Mouse (Mus musculus) effector memory CD4-positive, alpha-beta T cell, adult 7 months (primary cell): ENCODE measurements around the gene Katnal1. TPM values are rescaled to one million over a fixed set of nuclear protein-coding genes. Genes with fewer than 3 reads are reported as not detected.

Source experiments
- polyA plus RNA-seq: library from polyadenylated mRNA; unstranded; fragments of 100-300 nt; shearing (Covaris generic); gene quantifications from one replicate; pipeline ENCODE4 v1.2.1, GENCODE M21; 2017

Gene Katnal1
- 4.7 TPM for polyA plus RNA-seq

DNA sequence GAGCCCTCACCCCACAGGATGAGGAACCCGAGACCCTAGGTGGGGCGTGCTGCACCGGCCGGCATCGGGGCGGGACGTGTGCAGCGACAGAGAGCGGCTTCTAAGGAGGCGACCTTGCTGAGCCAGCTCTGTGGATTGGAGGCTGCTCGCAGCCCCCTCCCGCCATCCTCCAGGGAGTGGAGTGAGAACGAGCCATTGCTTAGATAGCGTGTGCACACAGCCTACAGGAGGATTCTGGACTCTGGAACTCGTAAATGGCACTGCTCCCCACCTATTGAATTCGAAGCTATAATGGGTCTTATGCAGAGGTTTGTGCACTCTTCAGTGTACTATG, at the start of gene Katnal1:
Gene Katnal1 (minus strand): TSS at position 205 of the 334 bp plus-strand sequence.

Other genes starting within 250 kb of the Katnal1 start
- gene Gm42791, start 65.8 kb upstream of the Katnal1 start, polyA plus RNA-seq, result 1.9 TPM